Mouse (Mus musculus): ENCODE results near the gene Suclg2. TPM values are rescaled to one million over a fixed set of nuclear protein-coding genes. Genes with fewer than 3 reads are reported as not detected.

The Suclg2 gene
- total RNA-seq, 1 experiment = 42.9 TPM

DNA sequence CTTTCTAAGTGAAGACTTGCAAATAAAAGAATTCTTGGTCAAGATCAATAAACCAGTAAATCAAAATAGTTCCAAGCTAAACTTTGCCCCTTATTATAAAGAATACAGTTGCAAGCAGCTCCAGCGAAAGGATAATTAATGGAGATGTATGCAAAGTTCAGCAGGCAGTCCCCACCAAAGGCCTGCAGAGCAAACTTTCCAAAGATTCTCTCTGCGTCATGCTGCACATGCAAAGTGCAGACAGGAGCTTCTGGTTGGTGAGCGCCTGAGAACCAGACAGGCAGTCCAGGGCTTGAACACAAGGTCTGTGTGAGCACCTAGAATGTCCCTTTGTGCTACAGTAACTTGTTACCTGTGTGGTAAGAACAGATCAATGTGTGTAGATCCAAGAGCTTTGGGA, 147.0 kb downstream of the Suclg2 start:
- no peak overlapping the region for H3K27ac ChIP-seq (ENCODE audit: insufficient read depth, low read depth, low read length, poor library complexity, severe bottlenecking)
- DNase-seq (ENCODE audit: low read depth, low spot score) = no peak
- TF ChIP-seq CHD2 (IDR thresholded peaks at IDR 0.05; ENCODE audit: low read depth, low read length) = no peak
- no peak for TF ChIP-seq HCFC1 (IDR thresholded peaks at IDR 0.05; ENCODE audit: borderline replicate concordance, insufficient read depth, low read length)
- TF ChIP-seq MAFK (IDR thresholded peaks at IDR 0.05; ENCODE audit: insufficient read depth, low read depth, low read length) = no peak
- TF ChIP-seq ZC3H11A (IDR thresholded peaks at IDR 0.05; ENCODE audit: borderline replicate concordance, low read depth, low read length) = no peak
- TF ChIP-seq ZNF384 (IDR thresholded peaks at IDR 0.05; ENCODE audit: low read depth, low read length) = no peak
- H3K36me3 ChIP-seq (ENCODE audit: control insufficient read depth, insufficient read depth, low read length, poor library complexity, severe bottlenecking) = peaks cover 3% of the 10 kb centered on the region; the same call in 1 of the 2 replicates
- H3K4me1 ChIP-seq (ENCODE audit: control insufficient read depth in 2 of 2, insufficient read depth in 2 of 2, low read length in 2 of 2, poor library complexity in 1 of 2) = peaks cover 0 to 2% of the 10 kb centered on the region in 2 experiments; a peak in 1 of 4 replicates
- in situ Hi-C loops (cut with MboI; ENCODE audit: low sequenced_read_pairs in 2 of 2, unreplicated experiment in 2 of 2) = no loop called here
- H3K9ac ChIP-seq (ENCODE audit: insufficient read depth, low read depth, low read length, poor library complexity, severe bottlenecking) = no peak overlapping the region
- H3K4me3 ChIP-seq (ENCODE audit: insufficient read depth in 1 of 2, low read depth in 1 of 2, low read length in 2 of 2, poor library complexity in 1 of 2, severe bottlenecking in 1 of 2) = no peak overlapping the region
- H3K9me3 ChIP-seq (ENCODE audit: control insufficient read depth, insufficient read depth, low read depth, low read length) = no peaks in the 10 kb centered on the region

GRCm38 (mm10) chr6:95563355-95564009, 155.1 kb downstream of the Suclg2 start:
- DNase-seq (ENCODE audit: low read depth, low spot score) = no peak
- Histone ChIP-seq H3K36me3 (ENCODE audit: control insufficient read depth, insufficient read depth, low read length, poor library complexity, severe bottlenecking) (no peaks in the 10 kb centered on the region), H3K27ac (ENCODE audit: insufficient read depth, low read depth, low read length, poor library complexity, severe bottlenecking) (no peak overlapping the region), H3K4me3 (ENCODE audit: insufficient read depth in 1 of 2, low read depth in 1 of 2, low read length in 2 of 2, poor library complexity in 1 of 2, severe bottlenecking in 1 of 2) (no peak overlapping the region), H3K4me1 (ENCODE audit: control insufficient read depth in 2 of 2, insufficient read depth in 2 of 2, low read length in 2 of 2, poor library complexity in 1 of 2) (no peaks in the 10 kb centered on the region), H3K9me3 (ENCODE audit: control insufficient read depth, insufficient read depth, low read depth, low read length) (no peaks in the 10 kb centered on the region), H3K9ac (ENCODE audit: insufficient read depth, low read depth, low read length, poor library complexity, severe bottlenecking) (no peak overlapping the region)
- in situ Hi-C loops (cut with MboI; ENCODE audit: low sequenced_read_pairs in 2 of 2, unreplicated experiment in 2 of 2) = no loop called here
- TF ChIP-seq ZC3H11A (IDR thresholded peaks at IDR 0.05; ENCODE audit: borderline replicate concordance, low read depth, low read length) = no peak
- no peak for TF ChIP-seq MAFK (IDR thresholded peaks at IDR 0.05; ENCODE audit: insufficient read depth, low read depth, low read length)
- TF ChIP-seq HCFC1 (IDR thresholded peaks at IDR 0.05; ENCODE audit: borderline replicate concordance, insufficient read depth, low read length) = no peak
- TF ChIP-seq ZNF384 (IDR thresholded peaks at IDR 0.05; ENCODE audit: low read depth, low read length) = no peak
- TF ChIP-seq CHD2 (IDR thresholded peaks at IDR 0.05; ENCODE audit: low read depth, low read length) = no peak

GRCm38 (mm10) chr6:95556320-95556719, 162.3 kb downstream of the Suclg2 start:
- Histone ChIP-seq H3K36me3 (ENCODE audit: control insufficient read depth, insufficient read depth, low read length, poor library complexity, severe bottlenecking) (no peaks in the 10 kb centered on the region), H3K4me3 (ENCODE audit: insufficient read depth in 1 of 2, low read depth in 1 of 2, low read length in 2 of 2, poor library complexity in 1 of 2, severe bottlenecking in 1 of 2) (no peak overlapping the region), H3K4me1 (ENCODE audit: control insufficient read depth in 2 of 2, insufficient read depth in 2 of 2, low read length in 2 of 2, poor library complexity in 1 of 2) (peaks cover 0 to 3% of the 10 kb centered on the region in 2 experiments; a peak in 2 of 4 replicates), H3K27ac (ENCODE audit: insufficient read depth, low read depth, low read length, poor library complexity, severe bottlenecking) (no peak overlapping the region), H3K9me3 (ENCODE audit: control insufficient read depth, insufficient read depth, low read depth, low read length) (no peaks in the 10 kb centered on the region), H3K9ac (ENCODE audit: insufficient read depth, low read depth, low read length, poor library complexity, severe bottlenecking) (no peak overlapping the region)
- no peak for DNase-seq (ENCODE audit: low read depth, low spot score)
- in situ Hi-C loops (cut with MboI; ENCODE audit: low sequenced_read_pairs in 2 of 2, unreplicated experiment in 2 of 2) = no loop called here
- TF ChIP-seq ZNF384 (IDR thresholded peaks at IDR 0.05; ENCODE audit: low read depth, low read length) (no peak), CHD2 (IDR thresholded peaks at IDR 0.05; ENCODE audit: low read depth, low read length) (no peak), HCFC1 (IDR thresholded peaks at IDR 0.05; ENCODE audit: borderline replicate concordance, insufficient read depth, low read length) (no peak), MAFK (IDR thresholded peaks at IDR 0.05; ENCODE audit: insufficient read depth, low read depth, low read length) (no peak), ZC3H11A (IDR thresholded peaks at IDR 0.05; ENCODE audit: borderline replicate concordance, low read depth, low read length) (no peak)

GRCm38 (mm10) chr6:95552339-95552950, 166.2 kb downstream of the Suclg2 start:
- no peak for DNase-seq (ENCODE audit: low read depth, low spot score)
- Histone ChIP-seq H3K27ac (ENCODE audit: insufficient read depth, low read depth, low read length, poor library complexity, severe bottlenecking) (no peak overlapping the region), H3K9ac (ENCODE audit: insufficient read depth, low read depth, low read length, poor library complexity, severe bottlenecking) (no peak overlapping the region), H3K36me3 (ENCODE audit: control insufficient read depth, insufficient read depth, low read length, poor library complexity, severe bottlenecking) (no peaks in the 10 kb centered on the region; the same call in 1 of the 2 replicates), H3K4me1 (ENCODE audit: control insufficient read depth in 2 of 2, insufficient read depth in 2 of 2, low read length in 2 of 2, poor library complexity in 1 of 2) (peaks cover 0 to 9% of the 10 kb centered on the region in 2 experiments; a peak in 2 of 4 replicates), H3K4me3 (ENCODE audit: insufficient read depth in 1 of 2, low read depth in 1 of 2, low read length in 2 of 2, poor library complexity in 1 of 2, severe bottlenecking in 1 of 2) (no peak overlapping the region), H3K9me3 (ENCODE audit: control insufficient read depth, insufficient read depth, low read depth, low read length) (no peaks in the 10 kb centered on the region)
- no peak for TF ChIP-seq MAFK (IDR thresholded peaks at IDR 0.05; ENCODE audit: insufficient read depth, low read depth, low read length)
- no peak for TF ChIP-seq ZC3H11A (IDR thresholded peaks at IDR 0.05; ENCODE audit: borderline replicate concordance, low read depth, low read length)
- in situ Hi-C loops (cut with MboI; ENCODE audit: low sequenced_read_pairs in 2 of 2, unreplicated experiment in 2 of 2) = no loop called here

Measured in ES-E14 (cell line).